Mouse (Mus musculus) heart, embryonic 16.5 days (tissue): ENCODE data around the gene Ubp1. TPM values are rescaled to one million over a fixed set of nuclear protein-coding genes. Genes with fewer than 3 reads are reported as not detected.

Source experiments
- ATAC-seq: fragments of 200-750 bp; cut with Nextera tagmentation; replicated peaks from 2 replicates; pipeline ENCODE4 v1.8.0; 2017; ENCODE audit warnings: moderate number of reproducible peaks; ENCODE audit not compliant: insufficient read depth, low FRiP score; ENCODE audit errors: extremely low read depth
- H3K27ac ChIP-seq: fragments of 300-500 bp; sonication (generic); 2 replicates; pipeline ENCODE4 v1.5.1; 2014; ENCODE audit warnings: mild to moderate bottlenecking, low read length, control low read depth, moderate library complexity
- H3K27me3 ChIP-seq: fragments of 300-500 bp; sonication (generic); 2 replicates; pipeline ENCODE4 v1.6.1; 2014; ENCODE audit warnings: low read length, mixed read lengths; ENCODE audit not compliant: control insufficient read depth, insufficient read depth
- H3K36me3 ChIP-seq: fragments of 300-500 bp; sonication (generic); 2 replicates; pipeline ENCODE4 v1.6.1; 2014; ENCODE audit not compliant: control insufficient read depth, insufficient read depth
- H3K4me1 ChIP-seq: fragments of 300-500 bp; sonication (generic); 2 replicates; pipeline ENCODE4 v1.6.1; 2014; ENCODE audit warnings: low read length, mixed read lengths; ENCODE audit not compliant: control insufficient read depth, insufficient read depth
- H3K4me2 ChIP-seq: fragments of 300-500 bp; sonication (generic); 2 replicates; pipeline ENCODE4 v1.6.1; 2014; ENCODE audit warnings: low read depth, mild to moderate bottlenecking, control low read depth, low read length
- H3K4me3 ChIP-seq: fragments of 300-500 bp; sonication (generic); 2 replicates; pipeline ENCODE4 v1.5.1; 2014; ENCODE audit warnings: mild to moderate bottlenecking, control low read depth, low read length
- H3K9ac ChIP-seq: fragments of 300-500 bp; sonication (generic); 2 replicates; pipeline ENCODE4 v1.6.1; 2014; ENCODE audit warnings: low read length, control low read depth
- H3K9me3 ChIP-seq: fragments of 300-500 bp; sonication (generic); replicated peaks from 2 replicates; pipeline ENCODE4 v1.6.1; 2016; ENCODE audit warnings: low read length; ENCODE audit not compliant: control insufficient read depth
- WGBS: fragments of 180-500 bp; shearing (Covaris S2); extraction: QIAGEN DNeasy Blood & Tissue Kit; methylation state at CpG from one replicate; pipeline ENCODE4 v1.1.7; 2014; 5-methylcytosine and 5-hydroxymethylcytosine counted together
- polyA plus RNA-seq: library from polyadenylated mRNA; unstranded; fragments of >200 nt; fragmentation: Nextera tagmentation; extraction: Ambion mirVana; gene quantifications from 2 replicates; pipeline ENCODE4 v1.2.1, GENCODE M21; 2015

Gene Ubp1
- polyA plus RNA-seq, 1 experiment from 2014 or later: 20.4 TPM

GRCm38 (mm10) chr9:113957777-113958176 lies 27.0 kb downstream of the Ubp1 start:
- no peaks in the 10 kb centered on the region for H3K4me1 ChIP-seq
- no peaks in the 10 kb centered on the region; the same call in 1 of the 2 replicates for H3K9me3 ChIP-seq
- no peak for ATAC-seq
- no peak overlapping the region for H3K27ac ChIP-seq
- peaks cover 35% of the 10 kb centered on the region for H3K36me3 ChIP-seq
- no peak overlapping the region for H3K4me3 ChIP-seq
- no peaks in the 10 kb centered on the region for H3K27me3 ChIP-seq
- WGBS: 93% methylated on average over 4 of the region's 4 CpGs
- no peak overlapping the region for H3K4me2 ChIP-seq
- no peak overlapping the region for H3K9ac ChIP-seq

GRCm38 (mm10) chr9:113963718-113964117 lies 33.0 kb downstream of the Ubp1 start:
- Histone ChIP-seq H3K4me3 (no peak overlapping the region), H3K36me3 (peaks cover 54% of the 10 kb centered on the region), H3K4me2 (no peak overlapping the region), H3K9me3 (no peaks in the 10 kb centered on the region; the same call in 1 of the 2 replicates), H3K27me3 (no peaks in the 10 kb centered on the region), H3K4me1 (no peaks in the 10 kb centered on the region), H3K27ac (no peak overlapping the region), H3K9ac (no peak overlapping the region)
- no peak for ATAC-seq

GRCm38 (mm10) chr9:113964415-113964814 lies 33.7 kb downstream of the Ubp1 start:
- H3K4me3 ChIP-seq: no peak overlapping the region
- H3K4me1 ChIP-seq: no peaks in the 10 kb centered on the region
- no peak for ATAC-seq
- H3K9ac ChIP-seq: no peak overlapping the region
- H3K36me3 ChIP-seq: peaks cover 54% of the 10 kb centered on the region
- H3K27ac ChIP-seq: no peak overlapping the region
- H3K9me3 ChIP-seq: no peaks in the 10 kb centered on the region; the same call in 1 of the 2 replicates
- H3K27me3 ChIP-seq: no peaks in the 10 kb centered on the region
- no peak overlapping the region for H3K4me2 ChIP-seq
- WGBS: 92% methylated on average over 8 of the region's 8 CpGs

GRCm38 (mm10) chr9:113966838-113967237 lies 36.1 kb downstream of the Ubp1 start:
- H3K4me3 ChIP-seq: no peak overlapping the region
- H3K4me1 ChIP-seq: no peaks in the 10 kb centered on the region
- WGBS: 92% methylated on average over 4 of the region's 4 CpGs
- ATAC-seq: no peak
- H3K4me2 ChIP-seq: no peak overlapping the region
- peaks cover 64% of the 10 kb centered on the region for H3K36me3 ChIP-seq
- no peaks in the 10 kb centered on the region; the same call in 1 of the 2 replicates for H3K9me3 ChIP-seq
- no peak overlapping the region for H3K9ac ChIP-seq
- no peak overlapping the region for H3K27ac ChIP-seq
- H3K27me3 ChIP-seq: no peaks in the 10 kb centered on the region

GRCm38 (mm10) chr9:113968967-113969366 lies 38.2 kb downstream of the Ubp1 start:
- no peak overlapping the region for H3K9ac ChIP-seq
- peaks cover 59% of the 10 kb centered on the region for H3K36me3 ChIP-seq
- 76% methylated on average over 7 of the region's 7 CpGs for WGBS
- no peaks in the 10 kb centered on the region for H3K27me3 ChIP-seq
- no peaks in the 10 kb centered on the region for H3K4me1 ChIP-seq
- ATAC-seq: no peak
- no peak overlapping the region for H3K27ac ChIP-seq
- no peak overlapping the region for H3K4me2 ChIP-seq
- H3K9me3 ChIP-seq: no peaks in the 10 kb centered on the region
- no peak overlapping the region for H3K4me3 ChIP-seq

- Histone ChIP-seq H3K4me2 (no peak overlapping the region), H3K27ac (no peak overlapping the region), H3K9me3 (no peaks in the 10 kb centered on the region), H3K4me3 (no peak overlapping the region), H3K4me1 (no peaks in the 10 kb centered on the region), H3K36me3 (peaks cover 58% of the 10 kb centered on the region), H3K9ac (no peak overlapping the region), H3K27me3 (no peaks in the 10 kb centered on the region)
- ATAC-seq: no peak
- WGBS: 96% methylated on average over 8 of the region's 8 CpGs
Measured at GRCm38 (mm10) chr9:113969399-113969798, 38.7 kb downstream of the Ubp1 start.

GRCm38 (mm10) chr9:113970041-113970440 lies 39.3 kb downstream of the Ubp1 start:
- H3K4me2 ChIP-seq: no peak overlapping the region
- H3K4me1 ChIP-seq: no peaks in the 10 kb centered on the region
- 91% methylated on average over 14 of the region's 14 CpGs for WGBS
- H3K9ac ChIP-seq: no peak overlapping the region
- no peak overlapping the region for H3K27ac ChIP-seq
- H3K4me3 ChIP-seq: no peak overlapping the region
- ATAC-seq: no peak
- peaks cover 57% of the 10 kb centered on the region for H3K36me3 ChIP-seq
- H3K27me3 ChIP-seq: no peaks in the 10 kb centered on the region
- no peaks in the 10 kb centered on the region for H3K9me3 ChIP-seq

GRCm38 (mm10) chr9:113971615-113972014 lies 40.9 kb downstream of the Ubp1 start:
- no peak overlapping the region for H3K4me2 ChIP-seq

GRCm38 (mm10) chr9:113973857-113974256 lies 43.1 kb downstream of the Ubp1 start:
- Histone ChIP-seq H3K4me2 (no peak overlapping the region), H3K27ac (no peak overlapping the region), H3K36me3 (peaks cover 58% of the 10 kb centered on the region), H3K4me1 (no peaks in the 10 kb centered on the region), H3K27me3 (no peaks in the 10 kb centered on the region), H3K9me3 (no peaks in the 10 kb centered on the region), H3K9ac (no peak overlapping the region), H3K4me3 (no peak overlapping the region)
- 90% methylated on average over 4 of the region's 4 CpGs for WGBS
- no peak for ATAC-seq

More at GRCm38 (mm10) chr9:113971615-113972014, 40.9 kb downstream of the Ubp1 start:
- 68% methylated on average over 8 of the region's 8 CpGs for WGBS
- Histone ChIP-seq H3K9me3 (no peaks in the 10 kb centered on the region), H3K36me3 (peaks cover 62% of the 10 kb centered on the region), H3K4me1 (no peaks in the 10 kb centered on the region), H3K9ac (no peak overlapping the region), H3K27ac (no peak overlapping the region), H3K4me3 (no peak overlapping the region), H3K27me3 (no peaks in the 10 kb centered on the region)
- ATAC-seq: no peak
